Mouse (Mus musculus) adrenal gland, adult (tissue): ENCODE results near the gene Pou2f2.

Experiments
- DNase-seq, 2 experiments: peaks; one replicate each; pipeline ENCODE4 v3.0.0; 2022 to 2023; ENCODE audit warnings: low spot score in 1 of 2; ENCODE audit not compliant: inconsistent age in 2 of 2

Pou2f2 gene

DNA sequence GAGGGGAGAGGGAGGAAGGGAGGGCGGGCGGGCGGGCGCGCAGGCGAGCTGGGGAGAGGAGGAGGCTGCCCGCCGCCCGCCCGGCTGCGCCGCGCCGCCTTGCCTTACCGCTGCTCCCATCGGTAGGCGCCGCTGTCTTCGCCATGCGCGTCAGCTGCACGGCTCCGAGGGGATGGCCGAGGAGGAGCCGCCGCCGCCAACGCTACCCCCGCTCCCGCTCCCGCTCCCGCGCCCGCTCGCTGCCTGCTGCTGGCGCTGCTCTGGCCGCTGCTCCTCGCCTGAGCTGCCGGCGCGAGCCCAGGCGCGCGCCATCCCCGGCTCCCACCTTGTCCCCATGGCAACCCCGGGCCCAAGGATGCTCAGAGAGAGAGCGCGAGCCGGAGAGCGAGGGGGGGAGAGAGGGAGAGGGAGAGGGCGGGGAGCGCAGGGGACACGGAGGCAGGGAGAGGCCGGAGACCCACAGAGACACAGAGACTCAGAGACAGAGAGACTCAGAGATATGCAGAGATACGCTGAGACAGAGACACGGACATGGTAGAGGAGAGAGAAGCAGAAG is at the start of gene Pou2f2:
Gene Pou2f2, minus strand, starts transcription at position 121 of the 556 bp plus-strand sequence.
- DNase-seq: peak; percentile 72 to 83

DNA sequence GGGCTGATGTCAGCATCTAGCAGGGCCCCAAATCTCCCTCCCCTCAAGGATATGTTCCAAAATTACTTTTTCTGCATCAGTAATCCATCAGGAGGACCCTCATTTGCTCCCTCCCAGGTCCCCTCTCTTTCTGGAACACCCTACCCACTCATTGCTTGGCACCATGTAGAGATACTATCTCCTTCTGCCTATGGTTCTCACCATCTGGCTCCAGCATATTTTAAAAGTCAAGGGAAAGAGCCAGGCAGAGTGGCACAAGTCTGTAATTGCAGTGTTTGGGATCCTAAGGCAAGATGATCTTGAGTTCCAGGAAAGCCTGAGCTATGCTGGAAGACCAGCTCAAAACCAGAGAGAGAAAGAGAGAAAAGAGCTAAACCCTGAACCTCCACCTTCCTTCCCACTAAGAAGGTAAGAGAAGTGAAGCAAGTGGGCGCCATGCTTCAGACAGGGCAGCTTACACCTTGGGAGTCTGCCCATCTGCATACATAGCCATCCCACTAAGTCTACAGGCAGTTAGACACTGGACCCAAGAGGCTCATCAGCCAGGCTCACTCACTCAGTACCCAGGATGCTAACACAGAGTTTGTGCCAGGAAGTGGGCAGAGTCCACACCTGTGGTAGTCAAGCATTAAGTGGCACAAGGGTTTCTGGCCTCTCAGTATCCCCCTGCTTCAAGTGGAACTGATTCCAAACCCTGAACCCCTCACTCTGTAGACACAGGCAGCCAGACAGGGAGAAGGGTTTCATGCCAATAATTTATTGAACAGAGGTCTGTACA is 48.2 kb upstream of the Pou2f2 start:
- DNase-seq: peak in 1 of 2 experiments; percentile 28

GRCm38 (mm10) chr7:25222275-25222967 is 42.9 kb upstream of the Pou2f2 start:
- peak; percentile 28 to 55 for DNase-seq

- peak; percentile 99 for DNase-seq
Observed at GRCm38 (mm10) chr7:25221102-25221883, 41.8 kb upstream of the Pou2f2 start, which contains the start of gene Zfp526. Gene Zfp526 (plus strand): TSS chr7:25221425.

GRCm38 (mm10) chr7:25220457-25221101 is 41.1 kb upstream of the Pou2f2 start, which contains the start of gene Dedd2:
Gene Dedd2 (minus strand): TSS chr7:25220615.
- peak; percentile 82 to 88 for DNase-seq

GRCm38 (mm10) chr7:25219756-25220456 is 40.4 kb upstream of the Pou2f2 start:
- DNase-seq: peak; percentile 98 to 99

DNA sequence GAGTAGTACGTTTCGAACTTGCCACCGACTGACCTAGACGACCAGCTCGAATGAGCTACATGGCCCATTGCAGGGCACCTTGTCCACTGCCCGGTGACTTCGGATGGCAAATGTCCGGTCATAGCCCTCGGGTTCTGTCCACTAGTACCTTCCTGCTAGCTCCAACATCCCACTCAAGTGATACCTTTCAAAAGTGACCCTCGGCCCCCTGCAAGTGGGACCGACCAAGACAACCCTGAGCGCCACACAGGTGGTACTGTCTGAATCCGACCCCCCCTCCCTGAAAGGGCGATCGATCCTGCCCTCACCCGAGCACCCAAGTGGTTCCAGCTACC is 39.9 kb upstream of the Pou2f2 start:
- no peak for DNase-seq

- peak; percentile 62 to 86 for DNase-seq
Observed at GRCm38 (mm10) chr7:25218705-25219415, 39.3 kb upstream of the Pou2f2 start.

GRCm38 (mm10) chr7:25217653-25218395 is 38.3 kb upstream of the Pou2f2 start:
- peak; percentile 15 to 41 for DNase-seq

- no peak for DNase-seq
Observed at GRCm38 (mm10) chr7:25214172-25214571, 34.6 kb upstream of the Pou2f2 start.

DNA sequence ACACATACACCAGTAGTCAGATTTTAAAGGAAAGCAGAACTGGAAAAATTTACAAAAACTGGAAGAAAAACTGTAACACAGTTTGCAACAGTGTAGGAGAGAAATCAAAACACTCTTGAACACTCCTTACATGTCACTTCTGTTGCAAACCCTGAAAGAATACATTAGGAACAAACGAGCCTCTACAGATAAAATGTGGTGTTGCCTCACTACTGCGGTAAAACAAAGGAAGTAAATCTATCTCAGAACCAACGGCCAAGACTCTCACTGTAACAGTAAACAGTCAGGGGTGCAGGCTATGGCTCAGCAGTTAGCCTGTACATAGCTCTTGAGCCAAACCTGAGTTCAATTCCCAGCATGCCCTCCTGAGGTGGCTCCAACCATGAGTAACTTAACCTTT is 33.6 kb upstream of the Pou2f2 start:
- DNase-seq: no peak

- DNase-seq: no peak
Observed at GRCm38 (mm10) chr7:25210482-25210881, 31.0 kb upstream of the Pou2f2 start.

DNA sequence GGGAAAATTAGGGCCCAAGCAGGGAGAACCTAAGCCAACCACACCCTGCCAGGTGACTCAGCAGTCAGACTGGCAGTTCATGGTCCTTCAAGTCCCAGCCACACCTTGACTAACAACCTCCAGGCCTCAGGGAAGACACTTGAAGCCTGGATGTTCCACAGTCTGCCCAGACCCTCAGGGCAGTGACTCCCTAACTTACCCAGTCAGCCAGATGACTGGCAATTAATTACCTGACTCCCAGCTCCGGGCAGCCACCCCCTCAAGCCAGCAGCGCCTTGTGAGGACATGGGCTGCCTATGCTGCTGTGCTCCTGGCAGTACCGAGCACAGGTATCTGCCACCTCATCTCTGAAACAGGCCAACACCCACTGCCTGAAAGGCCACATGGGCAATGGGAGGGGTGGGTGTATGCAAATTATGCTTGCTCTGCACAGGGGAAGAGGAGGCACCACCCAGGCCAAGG is 29.7 kb upstream of the Pou2f2 start:
- no peak for DNase-seq

DNA sequence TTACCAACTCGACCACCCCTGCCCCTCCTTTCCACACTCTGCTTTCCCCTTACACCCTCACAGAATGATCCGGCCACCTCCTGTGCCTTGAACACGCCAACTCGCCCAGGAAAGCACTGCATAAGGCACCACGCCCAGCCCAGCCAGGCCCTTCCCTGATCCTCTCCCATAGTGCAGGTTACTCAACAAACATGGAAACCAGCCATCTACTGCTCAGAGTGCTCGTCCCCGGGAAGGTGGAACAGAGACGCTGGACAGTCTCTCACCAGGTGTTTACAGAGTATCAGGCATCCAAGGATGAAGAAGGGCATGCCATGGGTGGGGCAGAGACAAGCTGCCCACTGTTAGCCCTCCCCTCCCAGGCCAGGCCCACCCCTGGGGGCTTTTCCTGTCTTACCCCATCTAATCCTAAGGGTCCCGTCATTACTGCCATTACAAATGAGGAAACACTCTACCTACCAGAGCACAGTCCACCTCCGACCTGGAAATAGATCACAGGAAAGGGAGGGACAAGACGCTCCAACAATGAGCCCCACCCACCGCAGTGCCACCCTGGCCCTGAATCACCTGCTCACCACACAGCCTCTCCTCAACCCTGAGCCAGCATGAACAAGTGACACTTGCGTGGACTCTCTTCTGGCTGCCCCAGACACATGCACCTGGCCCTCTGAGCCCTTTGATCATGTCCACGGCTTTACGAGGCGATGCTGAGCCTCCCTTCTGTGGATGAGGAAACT is 26.7 kb upstream of the Pou2f2 start:
- no peak for DNase-seq

DNA sequence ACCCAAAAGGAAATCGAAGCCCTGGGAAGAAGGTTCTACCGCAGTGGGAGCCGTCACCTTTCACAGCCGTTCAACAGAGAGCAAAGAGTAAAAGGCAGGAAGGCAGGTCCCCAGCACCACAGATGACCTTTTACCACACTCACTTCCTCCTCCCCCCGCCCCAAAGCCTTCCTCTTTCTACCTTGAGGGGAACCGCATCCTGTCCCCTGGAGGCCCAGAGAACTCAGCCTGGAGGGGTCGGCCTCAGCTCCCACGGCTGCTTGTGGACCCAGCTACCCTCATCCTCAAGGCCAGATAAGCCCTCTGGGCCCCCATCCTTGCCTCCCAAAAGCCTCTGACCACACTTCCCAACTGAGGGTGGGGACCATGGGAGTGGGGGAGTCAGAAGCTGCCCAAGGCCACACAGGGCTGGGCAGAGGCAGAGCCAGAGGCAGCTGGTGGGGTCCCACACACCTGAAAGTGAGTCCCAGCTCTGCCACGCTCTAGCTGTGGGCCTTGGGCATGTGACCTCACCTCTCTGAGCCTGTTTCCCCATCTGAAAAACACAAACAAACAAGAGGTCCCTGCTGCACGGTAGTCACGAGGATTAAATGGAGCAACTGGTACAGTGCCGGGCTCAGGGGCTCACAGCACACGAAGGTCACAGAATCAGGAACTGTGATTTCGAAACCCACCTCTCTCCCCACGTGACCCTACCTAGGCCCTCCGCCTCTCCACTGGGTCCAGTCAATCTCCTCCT is 26.0 kb upstream of the Pou2f2 start:
- no peak for DNase-seq

- DNase-seq: no peak
Observed at GRCm38 (mm10) chr7:25203624-25204023, 24.1 kb upstream of the Pou2f2 start.

GRCm38 (mm10) chr7:25197384-25198018 is 18.0 kb upstream of the Pou2f2 start:
- DNase-seq: no peak
